Mouse (Mus musculus) heart, adult 2 months (tissue): ENCODE data around the gene Tasp1. TPM values are rescaled to one million over a fixed set of nuclear protein-coding genes. Genes with fewer than 3 reads are reported as not detected.
A peak's percentile ranks its signal among the peaks of the same experiment; 100 is the strongest.
"Not testable (repeated sequence)": the region's sequence is repeated elsewhere in the genome, so short reads cannot be mapped to it uniquely, and the experiment has no call there.

Experiments
- DNase-seq, 2 experiments: peaks; one replicate each; pipeline ENCODE4 v3.0.0; 2021
- H3K27ac ChIP-seq: fragments of 200-600 bp; 2 replicates; pipeline ENCODE4 v1.8.1; 2022
- H3K27me3 ChIP-seq: fragments of 200-500 bp; 2 replicates; pipeline ENCODE4 v1.6.1; 2012; ENCODE audit warnings: mild to moderate bottlenecking, low read length, inconsistent platforms, mixed read lengths; ENCODE audit not compliant: control insufficient read depth, insufficient read depth
- H3K36me3 ChIP-seq: fragments of 200-500 bp; 2 replicates; pipeline ENCODE4 v1.6.1; 2012; ENCODE audit warnings: low read length, inconsistent platforms; ENCODE audit not compliant: control insufficient read depth, insufficient read depth
- H3K4me1 ChIP-seq: fragments of 200-500 bp; 2 replicates; pipeline ENCODE4 v1.6.1; 2011; ENCODE audit warnings: low read length; ENCODE audit not compliant: control insufficient read depth, insufficient read depth
- H3K4me3 ChIP-seq: fragments of 200-600 bp; 2 replicates; pipeline ENCODE4 v1.8.1; 2022
- H3K79me2 ChIP-seq: fragments of 200-500 bp; replicated peaks from 2 replicates; pipeline ENCODE4 v1.6.1; 2012; ENCODE audit warnings: mild to moderate bottlenecking, inconsistent platforms, low read length, moderate library complexity, mixed read lengths; ENCODE audit not compliant: control insufficient read depth, insufficient read depth
- H3K9ac ChIP-seq: fragments of 200-500 bp; 2 replicates; pipeline ENCODE4 v1.6.1; 2012; ENCODE audit warnings: low read depth, mild to moderate bottlenecking, control low read depth, inconsistent platforms, low read length, mixed read lengths
- CTCF ChIP-seq: fragments of 200-600 bp; IDR thresholded peaks from 2 replicates; pipeline ENCODE4 v1.8.1; 2022; ENCODE audit warnings: antibody characterized with exemption, mild to moderate bottlenecking, moderate library complexity
- EP300 ChIP-seq: fragments of 200-500 bp; IDR thresholded peaks from 2 replicates; pipeline ENCODE4 v1.6.1; 2011; ENCODE audit warnings: low read depth, low read length, control low read depth; ENCODE audit not compliant: insufficient read depth
- POLR2A ChIP-seq: fragments of 200-500 bp; IDR thresholded peaks from 2 replicates; pipeline ENCODE4 v1.6.1; 2011; ENCODE audit warnings: mild to moderate bottlenecking, low read depth, low read length, control low read depth; ENCODE audit not compliant: insufficient read depth
- WGBS: fragments of 180-500 bp; shearing (Covaris S2); methylation state at CpG from one replicate; pipeline ENCODE4 v1.1.7; 2018; 5-methylcytosine and 5-hydroxymethylcytosine counted together
- intact Hi-C: fragments of 180-260 bp; cut with DNase I; formaldehyde crosslinking; loops from one replicate; pipeline ENCODE4 v1.15.1; 2025
- polyA plus RNA-seq: library from polyadenylated mRNA; depleted of rRNA; stranded (reverse); fragments of >200 nt; gene quantifications from 2 replicates; pipeline ENCODE4 v1.2.3, GENCODE M21; 2012
- total RNA-seq, 2 experiments: library from RNA; stranded (reverse); gene quantifications; 2 replicates each; pipeline ENCODE4 v1.2.3; 2021

Tasp1 gene
- total and polyA plus RNA-seq, 3 experiments = 2.9 to 7.6 (median 6.6) TPM

- Histone ChIP-seq H3K4me3 (no peak overlapping the region), H3K4me1 (no peaks in the 10 kb centered on the region), H3K9ac (no peak overlapping the region), H3K27ac (no peak overlapping the region), H3K27me3 (no peaks in the 10 kb centered on the region), H3K79me2 (no peaks in the 10 kb centered on the region), H3K36me3 (no peaks in the 10 kb centered on the region)
- intact Hi-C loops = no loop called here
- DNase-seq = no peak
- TF ChIP-seq CTCF (no peak), POLR2A (no peak), EP300 (no peak)
- WGBS = 80% methylated on average over 4 of the region's 4 CpGs
Observed at GRCm38 (mm10) chr2:139884264-139884637, 182.4 kb downstream of the Tasp1 start.

- no peak overlapping the region for H3K27ac ChIP-seq
- no peak overlapping the region for H3K4me3 ChIP-seq
- H3K36me3 ChIP-seq = no peaks in the 10 kb centered on the region
- no peak overlapping the region for H3K9ac ChIP-seq
- intact Hi-C loops = no loop called here
- WGBS = 80% methylated on average over 7 of the region's 7 CpGs
- TF ChIP-seq CTCF (no peak), POLR2A (no peak), EP300 (no peak)
- no peaks in the 10 kb centered on the region for H3K27me3 ChIP-seq
- peak in 1 of 2 experiments; percentile 10 for DNase-seq
- no peaks in the 10 kb centered on the region for H3K4me1 ChIP-seq
- no peaks in the 10 kb centered on the region for H3K79me2 ChIP-seq
Observed at GRCm38 (mm10) chr2:139883581-139884263, 182.9 kb downstream of the Tasp1 start.

- H3K79me2 ChIP-seq = no peaks in the 10 kb centered on the region
- no peaks in the 10 kb centered on the region for H3K36me3 ChIP-seq
- TF ChIP-seq CTCF (no peak), POLR2A (no peak), EP300 (no peak)
- intact Hi-C loops = no loop called here
- H3K4me3 ChIP-seq = no peak overlapping the region
- no peak overlapping the region for H3K27ac ChIP-seq
- no peaks in the 10 kb centered on the region for H3K4me1 ChIP-seq
- H3K27me3 ChIP-seq = no peaks in the 10 kb centered on the region
- DNase-seq = no peak
- WGBS = 60% methylated on average over 7 of the region's 7 CpGs
- H3K9ac ChIP-seq = no peak overlapping the region
Observed at GRCm38 (mm10) chr2:139878052-139878621, 188.5 kb downstream of the Tasp1 start.

GRCm38 (mm10) chr2:139875876-139876275 is 190.7 kb downstream of the Tasp1 start:
- no peaks in the 10 kb centered on the region for H3K79me2 ChIP-seq
- H3K27ac ChIP-seq = no peak overlapping the region
- TF ChIP-seq POLR2A = no peak
- no peak for TF ChIP-seq EP300
- TF ChIP-seq CTCF = no peak
- H3K9ac ChIP-seq = no peak overlapping the region
- no peaks in the 10 kb centered on the region for H3K36me3 ChIP-seq
- intact Hi-C loops = no loop called here
- no peak overlapping the region for H3K4me3 ChIP-seq
- no peaks in the 10 kb centered on the region for H3K4me1 ChIP-seq
- no peak for DNase-seq
- 81% methylated on average over 3 of the region's 3 CpGs for WGBS
- H3K27me3 ChIP-seq = no peaks in the 10 kb centered on the region

DNA sequence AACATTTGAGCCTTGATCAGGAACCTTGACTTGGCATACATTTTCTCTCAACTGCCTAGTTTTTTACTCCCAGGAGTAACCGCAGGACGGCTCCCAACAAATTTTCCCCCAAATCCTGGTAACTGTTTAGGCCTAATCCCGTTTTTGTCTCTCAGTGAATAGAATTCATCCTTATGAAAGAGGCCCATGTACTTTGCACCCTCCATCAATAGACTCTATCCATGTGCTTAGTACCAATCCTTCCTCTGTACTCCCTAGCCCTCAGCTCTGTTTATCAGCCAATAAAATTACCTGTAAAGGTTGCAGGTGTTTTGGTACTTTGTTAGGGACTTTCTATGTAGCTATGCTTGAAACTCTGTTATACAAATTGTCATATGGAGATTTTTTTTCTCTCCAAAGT is 192.4 kb downstream of the Tasp1 start:
- H3K79me2 ChIP-seq = no peaks in the 10 kb centered on the region
- TF ChIP-seq CTCF = no peak
- no peak for TF ChIP-seq POLR2A
- TF ChIP-seq EP300 = no peak
- intact Hi-C loops = no loop called here
- no peaks in the 10 kb centered on the region for H3K36me3 ChIP-seq
- DNase-seq = no peak
- H3K4me3 ChIP-seq = no peak overlapping the region
- H3K4me1 ChIP-seq = no peaks in the 10 kb centered on the region
- H3K27ac ChIP-seq = no peak overlapping the region
- no peak overlapping the region for H3K9ac ChIP-seq
- WGBS = 82% methylated on average over 3 of the region's 3 CpGs
- no peaks in the 10 kb centered on the region for H3K27me3 ChIP-seq

GRCm38 (mm10) chr2:139873762-139874161 is 192.8 kb downstream of the Tasp1 start:
- H3K36me3 ChIP-seq = no peaks in the 10 kb centered on the region
- no peak for TF ChIP-seq POLR2A
- TF ChIP-seq EP300 = no peak
- no peak for TF ChIP-seq CTCF
- H3K27ac ChIP-seq = no peak overlapping the region
- H3K9ac ChIP-seq = no peak overlapping the region
- 57% methylated on average over 2 of the region's 2 CpGs for WGBS
- intact Hi-C loops = no loop called here
- H3K4me1 ChIP-seq = no peaks in the 10 kb centered on the region
- H3K4me3 ChIP-seq = no peak overlapping the region
- no peaks in the 10 kb centered on the region for H3K27me3 ChIP-seq
- DNase-seq = no peak
- no peaks in the 10 kb centered on the region for H3K79me2 ChIP-seq

DNA sequence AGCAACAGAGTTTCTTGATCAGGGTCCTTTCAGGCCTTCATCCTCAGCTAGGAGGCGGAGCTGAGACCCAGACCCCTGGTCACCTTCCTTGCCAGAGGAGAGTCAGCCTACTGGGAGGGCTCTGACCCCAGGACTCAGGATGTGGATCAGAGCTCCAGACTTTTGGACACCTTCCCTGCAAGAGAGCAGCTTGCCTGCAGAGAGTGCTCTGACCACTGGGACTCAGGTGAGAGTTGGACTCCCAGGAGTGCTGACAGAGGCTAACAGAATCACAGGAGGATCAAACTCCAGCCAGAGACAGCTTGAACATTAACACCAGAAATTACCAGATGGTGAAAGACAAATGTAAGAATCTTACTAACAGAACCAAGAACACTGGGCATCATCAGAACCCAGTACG is 197.5 kb downstream of the Tasp1 start:
- H3K27me3 ChIP-seq, intact Hi-C loops, H3K4me3 ChIP-seq, H3K36me3 ChIP-seq, H3K27ac ChIP-seq, DNase-seq, H3K9ac ChIP-seq, H3K79me2 ChIP-seq, H3K4me1 ChIP-seq: not testable (repeated sequence)
- 98% methylated on average over 2 of the region's 2 CpGs for WGBS

GRCm38 (mm10) chr2:139863396-139863795 is 203.2 kb downstream of the Tasp1 start:
- intact Hi-C loops = not testable (repeated sequence)

More at GRCm38 (mm10) chr2:139863396-139863795, 203.2 kb downstream of the Tasp1 start:
- H3K27ac ChIP-seq, H3K27me3 ChIP-seq, H3K79me2 ChIP-seq, H3K9ac ChIP-seq, DNase-seq, H3K4me3 ChIP-seq, H3K4me1 ChIP-seq, H3K36me3 ChIP-seq: not testable (repeated sequence)
- WGBS = 90% methylated on average over 3 of the region's 3 CpGs
